Mouse (Mus musculus) MN1 (cell line): Measurements from ENCODE around the gene Mrpl11.
"Not testable (repeated sequence)": the region's sequence is repeated elsewhere in the genome, so short reads cannot be mapped to it uniquely, and the experiment has no call there.

Source experiments
- DNase-seq: peaks from one replicate; pipeline ENCODE4 v3.0.0-alpha.2; 2016; ENCODE audit warnings: low spot score

The Mrpl11 gene

DNA sequence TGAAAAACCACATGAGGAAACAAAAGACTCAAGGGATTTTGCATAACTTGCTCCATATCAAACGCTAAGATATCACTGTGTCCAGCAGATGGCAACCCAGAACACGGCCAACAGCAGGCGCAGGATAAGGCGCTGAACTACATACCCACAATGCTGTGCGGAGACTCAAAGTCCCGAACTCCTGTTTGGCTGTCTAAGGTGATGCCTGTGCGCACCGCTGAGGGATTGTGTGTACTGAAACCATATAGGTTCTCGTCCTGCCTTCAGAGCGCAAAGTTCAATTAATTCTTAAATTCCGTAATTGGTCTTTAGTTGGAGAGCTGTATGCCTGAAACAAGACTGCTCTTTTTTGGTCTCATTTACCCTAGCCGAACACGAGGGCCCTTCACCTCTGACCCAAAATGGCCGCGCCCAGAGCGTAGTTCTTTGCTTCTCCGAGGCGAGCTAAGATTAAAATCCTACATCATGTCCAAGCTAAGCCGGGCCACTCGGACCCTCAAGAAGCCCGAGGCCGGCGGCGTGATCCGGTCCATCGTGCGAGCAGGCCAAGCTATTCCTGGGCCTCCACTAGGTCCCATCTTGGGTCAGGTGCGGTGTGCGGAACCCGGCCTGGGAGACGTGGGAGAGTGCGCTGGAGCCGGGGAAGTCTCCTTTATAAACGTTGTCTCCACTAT is at the start of gene Mrpl11:
TSS of gene Mrpl11 (plus strand) at position 220 of the 674 bp plus-strand sequence.
- peak; percentile 89 for DNase-seq

DNA sequence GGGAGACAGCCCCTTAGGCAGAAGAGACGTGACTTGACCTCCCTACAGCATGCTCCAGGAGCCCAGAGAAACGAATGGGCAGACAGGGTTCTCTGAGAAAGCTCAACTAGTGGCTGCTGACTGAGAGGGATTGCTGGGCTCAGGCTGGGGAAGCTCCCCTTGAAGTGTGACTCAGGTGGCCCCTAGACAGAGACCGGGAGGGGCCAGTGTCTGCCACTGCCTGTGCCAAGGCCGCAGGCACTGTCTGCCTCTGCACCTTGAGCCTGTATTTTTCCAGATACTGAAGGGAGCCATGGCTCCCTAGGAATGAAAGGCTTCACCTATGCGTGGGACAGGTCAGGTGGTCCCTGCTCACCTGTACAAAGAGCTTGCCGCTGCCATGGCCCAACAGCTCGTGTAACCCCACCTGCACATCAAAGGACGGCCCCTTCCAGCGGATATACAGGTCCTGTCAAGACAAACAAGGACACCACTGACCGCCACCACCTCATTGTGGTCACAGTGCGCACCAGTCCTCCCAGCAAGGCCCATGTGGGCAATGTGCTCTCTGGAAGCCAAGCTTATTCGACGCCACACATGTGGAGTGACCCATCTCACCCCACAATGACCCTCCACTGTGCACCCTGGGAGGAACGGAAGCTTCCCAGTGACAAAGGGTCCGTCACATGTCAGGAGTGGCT is 45.9 kb upstream of the Mrpl11 start:
- no peak for DNase-seq

DNA sequence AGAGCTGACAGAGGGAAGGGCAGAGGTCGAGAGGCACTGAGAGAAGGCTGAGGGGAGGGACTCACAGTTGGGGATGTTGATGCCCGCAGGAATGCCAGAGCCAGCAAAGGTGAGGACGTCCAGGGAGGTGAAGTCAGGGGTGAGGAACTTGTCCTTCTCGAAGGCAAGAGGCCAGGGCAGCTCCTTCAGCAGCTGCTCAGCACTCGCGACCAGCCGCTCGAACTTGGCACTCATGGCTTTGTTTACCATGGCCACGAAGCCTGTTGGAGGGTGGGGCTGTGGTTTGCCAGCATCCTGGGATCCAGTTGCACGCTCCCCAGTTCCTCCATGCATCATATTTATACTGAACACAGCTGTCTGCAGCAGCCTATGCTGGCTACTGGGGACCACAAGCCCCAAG is 45.1 kb upstream of the Mrpl11 start:
- DNase-seq, result no peak

DNA sequence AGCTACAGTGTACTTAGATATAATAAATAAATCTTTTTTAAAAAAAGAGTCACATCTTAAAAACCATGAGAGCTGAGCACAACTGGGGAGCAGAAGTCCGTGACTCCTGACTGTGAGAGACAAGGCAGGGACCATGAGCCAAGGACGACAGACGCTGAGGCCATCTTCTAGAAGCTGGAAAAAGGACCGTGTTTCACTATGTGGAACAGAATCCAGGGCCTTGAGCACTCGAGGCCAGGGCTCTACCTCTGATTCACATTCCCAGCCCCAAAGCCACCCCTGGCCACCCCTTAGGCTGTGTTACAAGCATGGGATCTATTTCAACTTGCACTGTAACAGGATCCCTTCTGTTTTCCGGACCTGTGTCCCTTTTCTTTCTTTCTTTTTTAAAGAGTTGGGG is 42.3 kb upstream of the Mrpl11 start:
- no peak for DNase-seq

DNA sequence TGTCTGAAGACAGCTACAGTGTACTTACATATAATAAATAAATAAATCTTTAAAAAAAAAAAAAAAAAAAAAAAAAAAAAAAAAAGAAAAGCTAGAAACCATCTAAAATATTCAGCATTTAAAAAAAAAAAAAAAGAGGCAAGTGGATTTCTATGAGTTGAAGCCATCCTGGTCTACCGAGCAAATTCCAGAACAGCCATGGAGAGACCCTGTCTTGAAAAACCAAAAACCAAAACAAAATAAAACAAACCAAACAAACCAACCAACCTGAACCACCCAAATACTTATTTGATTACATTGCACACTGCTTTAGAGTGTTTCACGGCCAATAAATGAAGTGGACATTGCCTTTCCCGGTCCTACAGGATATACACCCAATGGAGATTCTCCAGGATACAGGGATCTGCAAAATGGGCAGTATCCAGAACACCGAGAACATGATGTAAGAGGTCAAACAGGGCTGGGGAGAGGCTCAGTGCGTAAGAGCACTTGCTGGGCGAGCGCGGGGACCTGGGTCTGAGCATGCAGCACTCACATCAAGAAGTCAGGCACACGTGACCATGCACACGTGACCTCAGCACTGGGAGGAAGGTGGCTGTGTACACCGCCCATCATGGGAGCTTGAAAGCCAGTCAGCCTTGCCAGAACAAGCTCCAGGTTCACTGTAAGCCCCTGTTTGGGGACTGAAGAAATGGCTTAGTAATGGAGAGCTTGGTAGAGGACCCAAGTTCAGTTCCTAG is 36.7 kb upstream of the Mrpl11 start:
- DNase-seq, result no peak

DNA sequence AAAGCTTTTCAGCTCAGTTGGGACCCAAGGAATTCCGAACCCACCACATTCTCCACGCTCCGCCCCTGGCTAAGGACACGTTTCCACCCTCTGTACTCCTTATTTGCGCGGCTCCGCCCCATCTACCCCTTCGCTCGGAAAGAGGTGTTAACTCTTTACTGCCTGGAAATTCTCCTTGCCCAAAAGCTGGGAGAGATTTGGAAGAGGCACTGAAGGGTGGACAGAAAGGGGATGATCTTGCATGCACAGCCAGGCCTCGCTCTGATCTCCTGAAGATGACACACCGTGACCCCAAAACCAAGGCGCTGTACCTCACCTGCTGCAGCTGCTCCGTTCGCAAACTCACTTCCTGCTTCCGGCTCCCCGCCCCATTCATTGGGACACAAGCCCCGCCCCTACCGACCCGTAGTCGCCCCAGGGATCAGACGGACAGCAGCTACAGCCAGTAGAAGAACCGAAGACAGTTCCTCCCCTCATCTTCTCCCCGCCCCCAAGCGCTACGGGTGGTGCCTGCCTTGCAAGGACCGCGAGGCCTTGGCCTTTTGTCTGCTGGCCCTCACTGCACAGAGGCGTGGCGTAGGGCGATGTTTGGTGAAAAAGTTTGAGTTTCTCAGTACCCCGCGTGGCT is 33.9 kb upstream of the Mrpl11 start, which contains the start of gene Dpp3:
TSS of gene Dpp3 (minus strand) at position 384 of the 628 bp plus-strand sequence.
- DNase-seq, result peak; percentile 91

DNA sequence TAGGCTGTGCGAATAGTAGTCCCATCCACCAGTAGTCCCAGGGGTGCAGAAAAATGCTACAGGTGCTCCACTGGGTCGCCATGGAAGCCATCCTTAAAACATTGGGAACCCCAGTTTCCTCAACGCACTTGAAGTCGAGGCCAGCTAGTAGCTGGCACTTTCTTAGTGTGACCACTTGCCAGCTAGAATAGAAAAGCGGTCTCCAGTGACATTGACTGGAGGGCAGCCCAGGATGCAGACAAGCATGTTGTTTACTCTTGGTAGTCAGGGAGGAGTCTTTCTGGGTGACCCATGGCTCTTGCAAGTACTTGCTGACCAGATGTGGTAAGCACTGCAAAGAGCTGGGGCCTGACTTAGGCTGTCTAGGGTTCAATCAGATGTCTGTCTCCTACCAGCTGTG is 33.2 kb upstream of the Mrpl11 start:
- DNase-seq, result peak; percentile 10

DNA sequence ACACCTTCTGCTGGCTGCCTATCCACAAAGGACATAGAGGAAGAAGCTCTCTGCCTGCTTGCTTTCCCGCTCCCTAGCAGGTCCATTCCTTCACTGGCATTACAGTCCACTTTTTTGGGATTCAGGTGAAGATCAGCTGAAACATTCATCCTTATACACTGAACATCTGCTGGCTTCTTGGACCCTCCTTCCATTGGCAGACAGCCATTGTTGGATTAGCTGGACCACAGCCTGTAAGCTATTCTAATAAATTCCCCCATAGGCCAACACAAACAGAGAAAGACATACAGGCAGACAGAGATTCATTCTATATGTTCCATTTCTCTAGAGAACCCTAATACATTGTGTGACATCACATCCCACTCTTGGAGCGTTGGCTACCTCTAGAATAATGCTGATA is 25.1 kb upstream of the Mrpl11 start:
- DNase-seq, result no peak

DNA sequence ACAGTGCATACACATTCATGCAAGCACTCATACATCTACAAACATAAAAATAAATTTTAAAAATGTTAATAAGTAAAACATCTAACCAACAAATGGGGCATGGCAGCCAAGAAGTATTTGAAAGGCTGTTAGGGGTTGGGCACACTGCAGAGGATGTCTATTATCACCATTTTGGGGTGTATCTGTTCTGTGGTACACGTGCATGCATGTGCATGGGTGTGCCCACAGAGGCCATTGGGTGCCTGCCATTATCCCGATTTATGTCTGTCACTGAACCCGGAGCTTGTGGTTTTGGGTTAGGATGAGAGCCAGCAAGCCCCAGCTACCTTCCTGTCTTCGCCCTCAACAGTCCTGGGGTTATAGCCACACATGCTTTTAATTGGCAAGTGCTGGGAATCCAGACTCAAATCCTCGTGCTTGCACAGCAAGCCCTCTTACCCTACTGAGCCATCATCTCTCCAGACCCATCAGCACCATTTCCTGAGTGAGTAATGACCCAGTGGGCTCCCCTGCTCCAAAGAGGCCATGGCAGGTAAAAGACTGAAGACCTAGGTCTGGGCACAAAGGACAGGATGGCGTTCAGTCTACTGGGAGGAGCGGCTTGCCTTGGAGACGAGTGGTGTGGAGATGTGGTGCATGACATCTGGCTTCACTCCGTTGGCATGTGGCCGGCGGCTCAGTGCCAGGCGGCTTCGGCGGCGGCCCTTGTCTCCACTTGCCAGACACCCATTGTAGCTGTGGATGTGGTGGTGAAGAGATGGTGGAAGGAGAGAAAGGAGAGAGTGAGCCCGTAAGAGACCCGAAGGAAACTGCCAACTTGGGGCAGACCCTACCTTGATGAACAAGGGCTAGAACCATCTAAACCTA is 24.3 kb upstream of the Mrpl11 start:
- DNase-seq, result peak; percentile 70

DNA sequence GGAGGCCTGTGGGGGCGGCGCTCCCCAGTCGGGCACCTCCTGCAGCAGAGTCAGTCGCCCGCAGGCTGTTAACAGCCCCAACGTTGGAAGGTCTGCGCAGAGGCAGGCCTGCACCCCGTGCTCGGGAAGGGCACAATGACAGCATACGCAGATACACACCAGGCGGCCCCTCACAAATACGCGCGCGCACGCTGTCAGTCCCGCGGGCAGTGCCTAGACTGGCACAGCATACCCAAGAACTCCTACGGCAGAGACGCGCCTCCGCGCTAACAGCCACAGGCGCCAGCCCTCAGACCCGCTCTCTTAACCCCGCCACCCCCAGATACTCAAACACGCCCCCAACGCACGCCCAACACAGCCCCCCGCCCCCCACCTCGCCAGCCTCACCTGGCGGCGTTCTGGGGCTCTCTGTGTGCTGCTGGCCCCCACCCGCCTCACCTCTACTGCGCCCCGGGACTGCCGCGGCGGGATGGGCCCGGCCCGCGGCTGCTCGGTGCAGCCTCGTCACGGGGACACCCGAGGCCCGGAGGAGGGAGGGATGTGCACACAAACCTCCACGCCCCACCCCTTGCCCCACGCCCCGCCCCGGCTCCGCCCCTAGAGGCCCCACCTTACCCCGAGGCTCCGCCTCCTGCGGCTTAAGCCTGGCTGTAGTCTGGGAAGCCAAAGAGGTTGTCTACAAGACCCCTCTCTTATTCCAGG is 19.2 kb upstream of the Mrpl11 start, which contains the start of gene Peli3:
TSS of gene Peli3 (minus strand) at position 577 of the 702 bp plus-strand sequence.
- DNase-seq, result peak; percentile 73

DNA sequence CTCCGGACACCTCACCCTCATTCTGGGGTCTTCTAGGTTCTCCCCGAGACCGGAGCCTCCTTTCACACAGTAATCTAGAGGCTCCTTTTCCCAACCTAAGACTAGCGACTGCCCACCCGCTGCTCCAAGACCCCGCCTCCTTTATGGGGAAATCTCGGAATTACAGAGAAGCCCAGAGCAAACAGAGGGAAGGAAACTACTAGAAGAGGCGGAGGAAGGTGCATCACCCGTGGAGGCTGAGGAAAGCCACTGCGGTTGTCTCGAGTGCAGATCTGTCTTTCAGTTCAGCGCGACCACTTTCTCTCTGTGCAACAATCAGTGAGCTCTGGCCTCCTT is 18.7 kb upstream of the Mrpl11 start:
- DNase-seq, result no peak

DNA sequence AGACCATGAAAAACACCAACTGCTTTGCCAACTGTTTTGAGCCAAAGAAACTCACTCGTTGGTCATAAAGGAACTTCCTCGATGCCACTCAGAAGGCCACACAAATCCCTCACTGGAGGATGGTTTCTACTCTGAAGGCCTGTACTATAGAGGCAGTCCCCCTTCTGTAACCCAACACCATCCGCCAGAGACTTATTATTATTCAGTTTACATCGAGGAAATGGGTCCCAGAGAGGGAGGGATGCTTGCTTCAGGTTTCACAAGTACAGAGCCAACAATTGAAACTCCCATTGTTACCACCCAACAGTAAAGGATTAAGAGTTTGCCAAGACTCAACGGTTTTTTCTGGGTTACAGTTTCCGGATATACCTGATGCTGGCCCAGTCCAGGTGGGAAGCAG is 16.4 kb upstream of the Mrpl11 start:
- DNase-seq, result no peak

DNA sequence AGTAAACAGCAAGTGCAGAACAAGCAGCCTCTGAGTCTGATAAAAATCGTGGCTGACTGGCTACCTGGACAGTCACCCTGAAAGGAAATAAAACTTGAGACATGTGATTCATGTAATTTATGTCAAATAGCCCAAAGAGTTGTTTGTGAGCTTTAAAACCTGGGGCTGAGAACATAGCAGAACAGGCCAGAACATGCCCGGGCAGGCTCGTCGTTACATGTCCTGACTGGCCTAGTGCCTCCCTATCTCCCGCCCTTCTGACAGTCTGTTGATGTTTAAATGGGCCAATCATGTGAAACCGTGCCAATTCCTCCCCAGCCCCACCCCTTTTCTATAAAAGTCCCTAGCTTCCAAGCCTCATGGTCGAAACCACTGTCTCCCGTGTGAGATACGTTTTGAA is 13.3 kb upstream of the Mrpl11 start:
- not testable (repeated sequence) for DNase-seq

DNA sequence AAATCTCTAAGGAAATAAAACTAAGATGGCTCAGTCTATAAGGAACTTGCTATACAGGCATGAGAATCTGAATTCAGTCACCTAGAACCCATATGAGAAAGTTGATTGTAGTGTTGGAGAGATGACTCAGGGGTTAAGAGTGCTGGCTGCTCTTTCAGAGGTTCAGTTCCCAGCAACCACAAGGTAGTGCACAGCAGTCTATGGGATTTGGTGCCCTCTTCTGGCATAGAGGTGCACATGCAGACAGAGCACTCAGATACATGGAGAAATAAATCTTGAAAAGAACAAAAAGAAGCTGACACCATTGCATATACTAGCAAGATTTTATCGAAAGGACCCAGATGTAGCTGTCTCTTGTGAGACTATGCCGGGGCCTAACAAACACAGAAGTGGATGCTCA is 6.3 kb downstream of the Mrpl11 start:
- DNase-seq, result no peak

DNA sequence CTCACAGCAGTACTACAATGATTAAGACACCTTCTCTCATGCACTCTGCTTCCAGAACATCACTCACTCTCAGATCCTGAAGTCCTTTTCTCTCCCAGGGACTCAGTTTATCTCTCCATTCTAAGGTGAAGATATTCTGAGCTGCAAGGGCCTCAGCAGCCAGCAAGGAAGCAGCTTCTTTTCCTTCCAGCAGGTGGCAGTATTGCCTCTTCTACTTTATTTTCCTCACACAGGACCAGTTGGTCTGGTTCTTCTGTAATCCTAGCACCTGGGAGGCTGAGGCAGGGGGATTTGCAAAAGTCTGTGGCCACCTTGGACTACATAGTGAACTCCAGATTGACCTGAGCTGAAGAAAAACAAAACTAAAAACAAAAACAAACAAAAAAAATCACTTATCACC is 19.8 kb downstream of the Mrpl11 start:
- DNase-seq, result peak; percentile 68

DNA sequence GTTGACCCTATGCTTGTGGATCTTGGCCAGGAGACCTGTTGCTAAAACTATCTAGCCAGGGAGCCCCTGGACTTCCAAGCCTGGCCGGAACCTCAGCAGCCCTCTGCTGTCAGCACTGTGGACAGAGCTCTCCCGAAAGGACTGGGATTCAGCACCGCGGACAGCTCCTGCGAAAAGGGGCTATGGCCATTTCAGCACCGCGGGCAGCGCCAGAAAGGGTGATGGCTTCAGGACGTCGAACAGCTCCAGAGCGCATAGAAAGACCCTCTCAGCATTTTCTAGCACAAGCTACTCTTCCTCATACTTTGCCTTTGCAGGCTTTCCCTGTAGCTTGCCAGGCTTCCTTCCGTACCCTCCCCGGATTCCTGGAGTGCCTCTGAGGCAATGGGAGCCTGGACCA is 27.1 kb downstream of the Mrpl11 start:
- no peak for DNase-seq

DNA sequence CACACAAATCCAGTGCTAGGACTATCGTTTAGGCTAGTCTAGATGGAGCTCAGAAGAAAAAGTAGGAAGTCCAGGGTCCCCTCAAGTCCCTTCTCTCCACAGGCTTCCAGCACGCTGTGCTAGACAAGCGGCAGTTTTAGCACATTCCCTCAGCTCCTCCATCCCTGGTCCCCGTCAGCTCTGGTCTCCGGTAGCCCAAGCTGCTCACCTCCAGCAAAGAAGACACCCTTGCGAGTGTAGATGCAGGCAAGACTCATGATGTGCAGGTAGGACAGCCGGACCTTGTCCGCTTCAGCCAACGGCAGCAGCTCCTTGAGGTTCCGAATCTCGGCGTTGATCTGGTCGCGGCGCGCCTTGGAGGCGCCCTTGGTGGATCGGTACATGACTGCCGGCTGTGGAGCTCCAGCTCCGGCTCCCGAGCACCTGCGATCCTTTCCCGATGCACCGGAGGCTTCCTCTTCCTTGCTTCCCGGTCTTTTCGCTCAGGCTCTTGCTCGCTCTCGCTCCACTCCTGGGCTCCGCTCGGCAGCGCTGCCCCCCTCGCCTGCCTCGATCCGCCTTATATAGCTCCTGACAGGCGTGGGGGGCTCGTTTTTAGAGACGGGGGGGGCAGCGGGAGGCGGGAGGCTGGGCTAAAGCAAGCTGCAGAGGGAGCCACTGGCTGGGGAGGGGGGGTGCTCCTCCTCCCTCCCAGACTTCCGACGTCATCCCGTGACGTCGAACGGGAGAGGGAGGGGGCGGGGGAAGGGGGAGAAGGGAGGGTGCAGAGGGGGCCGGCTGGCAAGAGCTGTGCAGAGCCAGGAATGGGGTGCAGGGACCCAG is 27.7 kb downstream of the Mrpl11 start:
- DNase-seq, result no peak

DNA sequence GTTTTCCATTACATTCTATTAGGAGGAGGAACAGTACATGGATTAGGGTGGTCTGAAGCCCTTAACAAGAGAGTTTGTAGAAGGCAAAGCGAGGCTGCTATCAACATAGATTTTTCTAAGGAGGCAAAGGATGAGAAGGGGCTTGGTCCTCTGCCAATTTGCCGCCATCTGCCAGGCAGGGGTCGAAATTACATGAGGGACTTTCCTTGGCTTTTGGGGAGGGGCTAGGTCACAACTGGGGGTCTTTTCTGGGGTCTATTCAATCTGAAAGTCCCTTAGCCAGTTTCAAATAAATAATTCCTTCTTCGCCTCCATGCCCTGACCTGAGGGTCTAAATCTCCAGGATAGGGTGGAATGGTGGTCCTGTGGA is 28.3 kb downstream of the Mrpl11 start, which contains the start of gene Npas4:
TSS of gene Npas4 (minus strand) at position 61 of the 370 bp plus-strand sequence.
- no peak for DNase-seq

DNA sequence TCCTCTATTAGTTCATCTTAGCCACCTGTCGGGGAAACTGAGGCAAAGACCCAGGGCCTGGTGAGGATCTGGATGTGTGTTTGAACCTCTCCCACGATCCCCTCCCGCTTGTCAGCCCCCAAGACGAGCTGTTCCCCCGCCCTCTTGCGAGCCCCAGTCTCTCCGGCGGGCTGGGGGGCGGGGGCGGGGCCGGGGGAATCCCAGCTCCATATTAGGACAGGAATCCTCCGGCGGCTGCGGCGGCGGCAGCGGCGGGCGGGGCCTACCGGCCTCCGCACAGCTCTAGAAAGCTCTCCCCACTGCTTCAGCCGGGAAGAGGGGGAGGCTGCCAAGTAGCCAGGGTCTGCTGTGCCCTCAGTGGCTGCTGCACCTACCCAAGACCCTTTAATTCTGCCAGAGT is 28.8 kb downstream of the Mrpl11 start:
- DNase-seq, result no peak

DNA sequence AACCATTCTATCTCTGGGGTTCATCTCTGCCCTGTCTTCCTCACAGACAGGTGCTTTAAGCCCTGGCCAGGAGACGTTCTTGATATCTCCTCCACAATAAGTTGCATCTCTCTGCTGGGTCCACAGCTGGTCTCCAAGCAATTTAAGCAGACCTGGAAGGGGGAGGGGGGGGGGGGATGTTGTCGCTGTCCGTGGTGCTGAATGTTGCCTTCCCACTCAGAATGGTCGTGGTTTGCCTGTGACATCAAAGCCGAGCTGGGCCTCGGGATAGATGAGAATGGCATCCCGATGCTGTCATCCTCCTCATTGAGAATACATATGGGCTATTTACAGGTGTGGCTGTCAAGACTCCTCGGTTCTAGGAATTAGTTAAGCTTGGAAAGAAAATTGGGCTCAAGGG is 30.4 kb downstream of the Mrpl11 start:
- DNase-seq, result no peak
